Mouse (Mus musculus) gastrocnemius, adult 18-20 months (tissue): ENCODE data around the gene Gm8334. TPM values are rescaled to one million over a fixed set of nuclear protein-coding genes. Genes with fewer than 3 reads are reported as not detected.
"Not testable (repeated sequence)": the region's sequence is repeated elsewhere in the genome, so short reads cannot be mapped to it uniquely, and the experiment has no call there.

Source experiments
- DNase-seq: peaks from one replicate; pipeline ENCODE4 v3.0.0; 2021; ENCODE audit warnings: low spot score
- long read RNA-seq, 2 experiments: library from polyadenylated mRNA; stranded (forward); transcript quantifications; one replicate each; pipeline ENCODE4 v2.0.0; 2021
- total RNA-seq, 2 experiments: library from RNA; stranded (reverse); gene quantifications; 2 replicates each; pipeline ENCODE4 v1.2.3; 2021

Gene Gm8334
- not detected for total RNA-seq
- long read RNA-seq, experiment 1: 0 reads
- long read RNA-seq, experiment 2: 0 reads

DNA sequence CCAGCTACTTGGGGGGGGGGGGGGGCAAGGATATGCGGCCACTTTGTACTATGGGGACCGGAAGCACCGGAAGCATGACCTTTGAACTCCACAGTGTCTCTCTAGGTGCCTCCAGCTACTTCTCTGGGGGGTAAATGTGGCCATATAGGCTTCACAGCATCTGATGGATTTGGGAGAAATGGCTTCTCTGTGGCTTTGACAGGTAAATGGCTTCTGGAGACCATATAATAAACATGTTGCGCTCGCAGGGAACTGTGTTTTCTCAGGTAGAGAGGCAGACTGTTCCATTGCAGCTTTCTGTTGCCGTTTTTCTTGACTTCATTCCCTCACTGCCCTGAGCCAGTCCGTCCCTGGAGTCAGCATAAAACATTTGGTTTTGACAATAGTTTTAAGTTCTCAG, at the start of gene Gm8334:
Gene Gm8334 (minus strand): TSS at position 101 of the 400 bp plus-strand sequence.
- DNase-seq: not testable (repeated sequence)

DNA sequence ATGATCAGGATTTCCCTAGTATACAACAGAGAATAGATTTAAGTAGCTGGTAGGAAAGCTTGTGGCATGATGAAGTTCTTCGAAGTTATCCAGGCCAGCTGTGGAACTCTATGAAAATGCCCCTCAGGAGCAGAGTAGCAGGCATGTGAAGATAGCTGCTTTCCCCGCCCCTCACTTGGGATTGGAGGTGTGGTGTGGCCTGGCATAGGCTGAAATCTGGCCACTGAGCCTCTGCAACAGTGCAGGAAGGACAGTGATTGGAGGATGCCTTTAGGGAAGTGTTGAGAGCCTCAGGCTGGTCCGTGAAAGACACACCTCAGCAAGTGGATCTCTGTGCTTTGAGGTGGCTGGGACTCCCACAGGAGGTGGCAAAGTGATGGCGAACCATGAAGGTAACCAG, 48.3 kb upstream of the Gm8334 start, which contains the start of gene Gm15127:
Gene Gm15127 (plus strand): TSS at position 301 of the 400 bp plus-strand sequence.
- not testable (repeated sequence) for DNase-seq

Other genes starting within 250 kb of the Gm8334 start
- not detected for gene Gm15114, start 126.2 kb downstream of the Gm8334 start, total RNA-seq
- gene Gm15127, start 48.4 kb upstream of the Gm8334 start, total RNA-seq: not detected
- gene Luzp4, start 242.5 kb upstream of the Gm8334 start, total RNA-seq: not detected